Mouse (Mus musculus): ENCODE measurements at regions not wholly inside any gene's neighbourhood (a gene's known extent, or its start where the extent isn't known, plus 50 kb on each side); places are given as distances from the start of the nearest gene placed in this dataset.

GRCm38 (mm10) chr12:27500516-27500915, 158.1 kb upstream of the Sox11 start:
- TF ChIP-seq USF1 (IDR thresholded peaks at IDR 0.05; ENCODE audit: low read depth): no peak
- no peak for TF ChIP-seq CTCF (IDR thresholded peaks at IDR 0.05; ENCODE audit: control insufficient read depth, insufficient read depth, insufficient read length)
